ENCODE assay signal across 12 mouse cellular contexts in the genomic region with DNA sequence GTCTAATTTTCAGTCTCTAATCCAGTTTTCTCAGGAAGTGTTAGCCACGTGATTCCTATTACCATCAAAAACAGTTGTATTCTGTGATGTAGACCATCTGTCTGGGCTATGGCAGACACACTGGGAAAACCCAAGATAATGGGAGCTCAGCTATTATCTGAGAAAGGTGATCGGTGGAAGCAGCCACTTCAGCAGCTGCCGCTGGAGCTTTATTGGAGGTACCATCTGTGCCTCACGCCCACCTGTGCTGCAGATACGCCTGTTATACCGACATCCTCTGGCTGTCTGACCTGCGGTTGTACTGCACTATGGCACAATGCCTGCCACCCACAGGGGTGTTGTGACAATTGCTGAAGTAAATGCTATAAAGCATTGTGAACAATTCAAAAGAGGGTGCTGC. TPM values are rescaled to one million over a fixed set of nuclear protein-coding genes. Genes with fewer than 3 reads are reported as not detected.
DNase-seq lines count a peak whose midpoint lies in the region; ATAC-seq and TF ChIP-seq lines count a peak whose summit lies in the region.
"Had no signal": no experiment of that assay in that cellular context is flagged by ENCODE, and none has a peak within 500 bp of the region (broad histone marks: within the 10 kb centered on the region; RNA-seq: fewer than 3 reads in every experiment).

No protein-coding gene starts in this region.

- no peak overlapping the region for H3K27ac ChIP-seq in lung, embryonic 14.5 days (ENCODE audit: low read depth)
- no peak overlapping the region for H3K27ac ChIP-seq in lung, postnatal 0 days (ENCODE audit: low read length)
- peak overlapping the region; percentile 84 for H3K27ac ChIP-seq in forebrain, embryonic 15.5 days (replicated peaks)
- H3K27ac ChIP-seq in neural tube, embryonic 15.5 days (replicated peaks): no peak overlapping the region
- H3K27ac ChIP-seq: stomach, postnatal 0 days had no signal

- H3K36me3 ChIP-seq in lung, embryonic 14.5 days (ENCODE audit: insufficient read depth): no peaks in the 10 kb centered on the region
- no peaks in the 10 kb centered on the region for H3K36me3 ChIP-seq in lung, postnatal 0 days (ENCODE audit: insufficient read depth, low read length)
- no peaks in the 10 kb centered on the region for H3K36me3 ChIP-seq in forebrain, embryonic 15.5 days
- no peaks in the 10 kb centered on the region for H3K36me3 ChIP-seq in neural tube, embryonic 15.5 days

- no peaks in the 10 kb centered on the region for H3K9me3 ChIP-seq in lung, embryonic 14.5 days (ENCODE audit: low read depth, low read length)
- H3K9me3 ChIP-seq in lung, postnatal 0 days (ENCODE audit: low read length): no peaks in the 10 kb centered on the region
- H3K9me3 ChIP-seq in forebrain, embryonic 15.5 days: no peaks in the 10 kb centered on the region
- H3K9me3 ChIP-seq in neural tube, embryonic 15.5 days (replicated peaks): no peaks in the 10 kb centered on the region

- no peak for ATAC-seq in lung, embryonic 14.5 days (ENCODE audit: insufficient read depth)
- ATAC-seq in lung, postnatal 0 days: no peak
- ATAC-seq in forebrain, embryonic 15.5 days (replicated peaks): peak; percentile 68
- peak; percentile 76; the same call in 1 of the 2 replicates for ATAC-seq in neural tube, embryonic 15.5 days (ENCODE audit: low FRiP score)

- no peak overlapping the region for H3K9ac ChIP-seq in lung, embryonic 14.5 days
- H3K9ac ChIP-seq in lung, postnatal 0 days (replicated peaks; ENCODE audit: low read depth): no peak overlapping the region
- H3K9ac ChIP-seq in forebrain, embryonic 15.5 days (replicated peaks): no peak overlapping the region
- no peak overlapping the region for H3K9ac ChIP-seq in neural tube, embryonic 15.5 days (replicated peaks)

- no peak overlapping the region for H3K4me2 ChIP-seq in lung, embryonic 14.5 days
- H3K4me2 ChIP-seq in lung, postnatal 0 days (replicated peaks; ENCODE audit: low read depth, low read length): no peak overlapping the region
- H3K4me2 ChIP-seq in forebrain, embryonic 15.5 days (replicated peaks): no peak overlapping the region
- H3K4me2 ChIP-seq in neural tube, embryonic 15.5 days: no peak overlapping the region

- no peaks in the 10 kb centered on the region for H3K27me3 ChIP-seq in lung, embryonic 14.5 days (ENCODE audit: insufficient read depth, low read length)
- H3K27me3 ChIP-seq in lung, postnatal 0 days (replicated peaks; ENCODE audit: insufficient read depth, low read length): no peaks in the 10 kb centered on the region
- no peaks in the 10 kb centered on the region for H3K27me3 ChIP-seq in forebrain, embryonic 15.5 days
- no peaks in the 10 kb centered on the region for H3K27me3 ChIP-seq in neural tube, embryonic 15.5 days (replicated peaks)
- H3K27me3 ChIP-seq: CH12.LX had no signal

- 47% methylated on average over 7 of the region's 7 CpGs for WGBS in lung, embryonic 14.5 days
- WGBS in lung, postnatal 0 days: 69% methylated on average over 7 of the region's 7 CpGs
- WGBS in forebrain, embryonic 15.5 days: 32% methylated on average over 7 of the region's 7 CpGs
- WGBS in neural tube, embryonic 15.5 days: 31% methylated on average over 7 of the region's 7 CpGs

- no peak for TF ChIP-seq CTCF in lung, embryonic 14.5 days (IDR thresholded peaks at IDR 0.05; ENCODE audit: low read depth)
- no peak for TF ChIP-seq CTCF in lung, postnatal 0 days (IDR thresholded peaks at IDR 0.05)

- TF ChIP-seq EP300 in lung, postnatal 0 days (IDR thresholded peaks at IDR 0.05): no peak

- H3K4me1 ChIP-seq in lung, embryonic 14.5 days (ENCODE audit: insufficient read depth): no peaks in the 10 kb centered on the region
- no peaks in the 10 kb centered on the region for H3K4me1 ChIP-seq in lung, postnatal 0 days (ENCODE audit: insufficient read depth, low read depth, low read length)
- H3K4me1 ChIP-seq in forebrain, embryonic 15.5 days: peaks cover 26% of the 10 kb centered on the region
- H3K4me1 ChIP-seq in neural tube, embryonic 15.5 days: no peaks in the 10 kb centered on the region

- no peak overlapping the region for H3K4me3 ChIP-seq in lung, embryonic 14.5 days (ENCODE audit: low read depth, low read length)
- H3K4me3 ChIP-seq in lung, postnatal 0 days (ENCODE audit: low read depth, low read length): no peak overlapping the region
- no peak overlapping the region for H3K4me3 ChIP-seq in forebrain, embryonic 15.5 days
- no peak overlapping the region for H3K4me3 ChIP-seq in neural tube, embryonic 15.5 days (replicated peaks)

- peak; percentile 19 for DNase-seq in lung, embryonic 14.5 days
- DNase-seq in lung, postnatal 0 days (ENCODE audit: low spot score): no peak
- DNase-seq in layer of hippocampus, adult 9-11 months: peak; percentile 71
- no peak for DNase-seq in thymus, postnatal 10 days (ENCODE audit: low spot score in 2 of 2)
- DNase-seq in kidney, postnatal 14 days: no peak
- DNase-seq in gastrocnemius, adult 8-10 months (ENCODE audit: low spot score in 2 of 2): no peak
- DNase-seq: cerebellum, adult 11 months; lung, postnatal 4 days had no signal

RNA-seq across cellular contexts. Expression of a gene that starts 23.7 kb away (rescaled TPM):
- polyA plus RNA-seq in lung, embryonic 14.5 days (2014; fragmentation: Nextera tagmentation; extraction: Ambion mirVana): 24.0 and 25.7 TPM in 2 replicates
- polyA plus RNA-seq in lung, postnatal 0 days (2015; fragmentation: Nextera tagmentation; extraction: Ambion mirVana): 16.8 and 22.7 TPM in 2 replicates
- 14.6 and 16.6 TPM in 2 replicates for polyA plus RNA-seq in forebrain, embryonic 15.5 days (2015; fragmentation: Nextera tagmentation; extraction: Ambion mirVana)
- polyA plus RNA-seq in neural tube, embryonic 15.5 days (2015; fragmentation: Nextera tagmentation; extraction: Ambion mirVana): 9.3 and 10.2 TPM in 2 replicates
- 10 to 100 TPM in 2 of 4 experiments, 1 to 10 TPM in 2; 9.2 to 11.5 (median 10.4) TPM for total RNA-seq in gastrocnemius, adult 8-10 months (2022)

Comparison
In these comparisons a context has a peak if more than half of its experiments do, and no peak if none do; other contexts are left out.
1. DNase-seq: peak in lung, embryonic 14.5 days (single experiment) and layer of hippocampus, adult 9-11 months (single experiment); none in lung, postnatal 0 days (single experiment), thymus, postnatal 10 days (0 of 2), kidney, postnatal 14 days (single experiment) and gastrocnemius, adult 8-10 months (0 of 2).
2. ATAC-seq: peak in forebrain, embryonic 15.5 days (single experiment) and neural tube, embryonic 15.5 days (single experiment); none in lung, embryonic 14.5 days (single experiment) and lung, postnatal 0 days (single experiment).